Mouse (Mus musculus) heart, embryonic 11.5 days (tissue): ENCODE data around the gene Cebpa. TPM values are rescaled to one million over a fixed set of nuclear protein-coding genes. Genes with fewer than 3 reads are reported as not detected.
A peak's percentile ranks its signal among the peaks of the same experiment; 100 is the strongest.

Source experiments
- ATAC-seq: fragments of 200-750 bp; cut with Nextera tagmentation; replicated peaks from 2 replicates; pipeline ENCODE4 v1.8.0; 2017; ENCODE audit warnings: moderate library complexity; ENCODE audit not compliant: insufficient number of reproducible peaks, low FRiP score, low TSS enrichment
- H3K27ac ChIP-seq: fragments of 300-500 bp; sonication (generic); 2 replicates; pipeline ENCODE4 v1.5.1; 2014; ENCODE audit warnings: mild to moderate bottlenecking, low read depth, low read length
- H3K27me3 ChIP-seq: fragments of 300-500 bp; sonication (generic); 2 replicates; pipeline ENCODE4 v1.6.1; 2014; ENCODE audit warnings: mild to moderate bottlenecking, low read length, mixed read lengths; ENCODE audit not compliant: control insufficient read depth, insufficient read depth
- H3K36me3 ChIP-seq: fragments of 300-500 bp; sonication (generic); 2 replicates; pipeline ENCODE4 v1.6.1; 2014; ENCODE audit warnings: mild to moderate bottlenecking, low read length, moderate library complexity, mixed read lengths; ENCODE audit not compliant: control insufficient read depth, insufficient read depth
- H3K4me1 ChIP-seq: fragments of 300-500 bp; sonication (generic); 2 replicates; pipeline ENCODE4 v1.6.1; 2014; ENCODE audit warnings: low read length; ENCODE audit not compliant: control insufficient read depth, insufficient read depth
- H3K4me2 ChIP-seq: fragments of 300-500 bp; sonication (generic); 2 replicates; pipeline ENCODE4 v1.6.1; 2014; ENCODE audit warnings: mild to moderate bottlenecking, moderate library complexity
- H3K4me3 ChIP-seq: fragments of 300-500 bp; sonication (generic); 2 replicates; pipeline ENCODE4 v1.5.1; 2014; ENCODE audit warnings: low read depth, low read length
- H3K9ac ChIP-seq: fragments of 300-500 bp; sonication (generic); 2 replicates; pipeline ENCODE4 v1.6.1; 2014; ENCODE audit warnings: mild to moderate bottlenecking, low read depth, low read length, moderate library complexity
- H3K9me3 ChIP-seq: fragments of 300-500 bp; sonication (generic); replicated peaks from 2 replicates; pipeline ENCODE4 v1.6.1; 2016; ENCODE audit warnings: low read length; ENCODE audit not compliant: control insufficient read depth
- WGBS: fragments of 180-500 bp; shearing (Covaris S2); extraction: QIAGEN DNeasy Blood & Tissue Kit; methylation state at CpG from one replicate; pipeline ENCODE4 v1.1.7; 2014; ENCODE audit not compliant: insufficient replicate concordance; 5-methylcytosine and 5-hydroxymethylcytosine counted together
- polyA plus RNA-seq: library from polyadenylated mRNA; unstranded; fragments of >200 nt; fragmentation: Nextera tagmentation; extraction: Ambion mirVana; gene quantifications from 2 replicates; pipeline ENCODE4 v1.2.1, GENCODE M21; 2014

Gene Cebpa
- polyA plus RNA-seq, result 0.08 and 0.47 TPM in 2 replicates

DNA sequence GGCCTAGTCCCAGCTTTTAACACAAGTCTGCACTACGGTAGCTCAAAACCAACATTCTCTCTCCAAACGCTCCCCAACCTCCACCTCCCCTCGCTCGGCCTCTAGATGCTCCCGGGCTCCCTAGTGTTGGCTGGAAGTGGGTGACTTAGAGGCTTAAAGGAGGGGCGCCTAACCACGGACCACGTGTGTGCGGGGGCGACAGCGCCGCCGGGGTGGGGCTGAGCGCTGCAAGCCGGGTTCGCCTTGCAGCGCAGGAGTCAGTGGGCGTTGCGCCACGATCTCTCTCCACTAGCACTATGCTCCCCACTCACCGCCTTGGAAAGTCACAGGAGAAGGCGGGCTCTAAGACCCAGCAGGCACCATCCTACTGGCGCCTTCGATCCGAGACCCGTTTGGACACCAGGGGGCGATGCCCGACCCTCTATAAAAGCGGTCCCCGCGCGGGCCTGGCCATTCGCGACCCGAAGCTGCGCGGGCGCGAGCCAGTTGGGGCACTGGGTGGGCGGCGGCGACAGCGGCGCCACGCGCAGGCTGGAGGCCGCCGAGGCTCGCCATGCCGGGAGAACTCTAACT is at the start of gene Cebpa:
Gene Cebpa, plus strand, starts transcription at position 453 of the 573 bp plus-strand sequence.
- H3K27me3 ChIP-seq, result peaks cover 64% of the 10 kb centered on the region
- no peak within 1 kb of the TSS for H3K27ac ChIP-seq
- under 1% methylated on average over 50 of the region's 50 CpGs for WGBS
- H3K36me3 ChIP-seq, result no peaks in the 10 kb centered on the region
- peak within 1 kb of the TSS; percentile 59 for H3K9ac ChIP-seq
- H3K9me3 ChIP-seq, result no peaks in the 10 kb centered on the region
- peak within 1 kb of the TSS; percentile 94 for H3K4me2 ChIP-seq
- peak within 1 kb of the TSS; percentile 58 for H3K4me3 ChIP-seq
- H3K4me1 ChIP-seq, result peaks cover 17% of the 10 kb centered on the region
- peak; percentile 81 for ATAC-seq

DNA sequence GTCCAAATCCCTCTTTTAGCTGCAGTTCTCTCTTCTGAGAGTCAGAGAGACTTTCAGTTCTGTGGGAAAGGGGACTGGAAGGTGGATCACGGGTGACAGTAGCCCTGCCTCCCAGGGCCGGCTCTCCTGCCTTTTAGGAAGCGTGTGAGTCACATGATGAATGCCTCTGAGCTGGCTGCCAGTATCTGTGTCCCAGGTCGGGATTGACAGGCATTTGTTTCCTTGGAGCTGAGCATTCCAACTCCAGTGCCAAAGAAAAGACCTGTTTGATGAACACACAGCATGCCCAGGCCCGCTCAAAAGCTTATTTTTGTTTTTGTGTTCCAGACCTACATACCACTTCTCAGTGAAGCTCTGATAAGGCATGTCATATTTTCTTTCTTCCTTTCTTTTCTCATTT is 42.4 kb upstream of the Cebpa start:
- Histone ChIP-seq H3K27me3 (no peaks in the 10 kb centered on the region), H3K9ac (no peak overlapping the region), H3K36me3 (no peaks in the 10 kb centered on the region), H3K4me1 (peaks cover 3% of the 10 kb centered on the region; the same call in 1 of the 2 replicates), H3K4me3 (no peak overlapping the region), H3K4me2 (no peak overlapping the region), H3K27ac (no peak overlapping the region), H3K9me3 (no peaks in the 10 kb centered on the region)
- WGBS, result 25% methylated on average over 5 of the region's 5 CpGs
- no peak for ATAC-seq

DNA sequence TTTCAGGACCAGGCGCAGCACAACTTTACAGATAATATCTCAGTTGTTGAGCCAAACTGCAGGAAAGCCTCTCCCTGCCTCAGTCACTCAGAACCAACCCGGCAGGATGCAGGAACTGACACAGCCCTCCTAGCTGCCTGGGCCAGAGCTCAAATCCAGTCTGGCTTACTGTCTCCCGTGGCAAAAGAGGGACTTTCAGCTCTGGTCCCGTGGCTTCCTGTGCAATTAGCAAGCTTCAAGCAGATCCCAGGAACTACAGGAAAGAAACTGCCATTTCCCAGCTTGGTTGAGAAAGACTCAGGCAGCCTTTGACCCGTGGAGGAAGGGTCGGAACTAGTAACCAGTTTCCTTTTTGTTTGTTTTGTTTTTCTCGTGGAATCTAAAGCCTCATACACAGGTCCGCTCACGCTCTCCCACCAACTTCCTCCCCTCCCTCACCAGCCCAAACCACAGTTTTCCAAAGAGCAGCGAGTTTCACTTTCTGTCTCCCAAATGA is 38.2 kb upstream of the Cebpa start:
- Histone ChIP-seq H3K9ac (no peak overlapping the region), H3K9me3 (no peaks in the 10 kb centered on the region), H3K36me3 (no peaks in the 10 kb centered on the region), H3K27me3 (no peaks in the 10 kb centered on the region), H3K4me3 (0 out of 2 replicates have a peak overlapping the region, but pooled peaks have one; percentile 0), H3K4me1 (peaks cover 3% of the 10 kb centered on the region; the same call in 1 of the 2 replicates), H3K27ac (0 out of 2 replicates have a peak overlapping the region, but pooled peaks have one; percentile 22), H3K4me2 (peak overlapping the region; percentile 33)
- no peak for ATAC-seq
- 29% methylated on average over 10 of the region's 10 CpGs for WGBS

DNA sequence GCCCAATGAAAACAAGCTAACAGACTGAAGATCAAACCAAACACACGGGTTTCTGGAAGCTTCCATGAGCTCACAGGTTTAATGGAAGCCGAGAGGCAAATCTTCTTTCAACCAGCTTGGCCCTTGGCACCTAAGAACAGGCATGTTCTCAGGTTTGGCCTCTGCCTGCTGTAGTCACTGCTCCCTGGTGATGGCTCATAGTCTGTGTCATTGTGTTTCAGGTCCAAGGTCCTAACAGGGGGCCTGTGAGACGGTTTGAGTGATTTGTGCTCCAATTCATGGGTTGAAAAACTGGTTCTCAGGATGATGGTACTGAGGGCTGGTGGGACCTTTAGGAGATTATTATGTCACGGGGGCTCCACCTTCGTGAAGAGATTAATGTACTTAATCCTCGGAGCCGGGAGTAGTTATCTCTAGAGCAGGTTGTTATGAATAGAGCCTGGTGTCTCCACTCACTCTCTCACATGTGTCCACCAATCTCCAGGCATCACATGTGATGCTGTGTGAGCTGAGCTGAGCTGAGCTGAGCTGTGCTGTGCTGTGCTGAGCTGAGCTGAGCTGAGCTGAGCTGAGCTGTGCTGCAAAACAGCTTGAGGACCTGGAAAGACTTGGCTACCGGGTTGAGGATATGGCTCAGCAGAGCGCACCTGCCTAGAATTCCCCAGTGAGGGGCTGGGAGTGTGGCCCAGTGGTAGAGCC is 37.5 kb upstream of the Cebpa start:
- Histone ChIP-seq H3K9ac (no peak overlapping the region), H3K27ac (no peak overlapping the region), H3K36me3 (no peaks in the 10 kb centered on the region), H3K4me1 (peaks cover 7% of the 10 kb centered on the region; the same call in 1 of the 2 replicates), H3K27me3 (no peaks in the 10 kb centered on the region), H3K4me3 (no peak overlapping the region), H3K4me2 (peak overlapping the region; percentile 33), H3K9me3 (no peaks in the 10 kb centered on the region)
- WGBS, result 67% methylated on average over 9 of the region's 9 CpGs
- ATAC-seq, result no peak

DNA sequence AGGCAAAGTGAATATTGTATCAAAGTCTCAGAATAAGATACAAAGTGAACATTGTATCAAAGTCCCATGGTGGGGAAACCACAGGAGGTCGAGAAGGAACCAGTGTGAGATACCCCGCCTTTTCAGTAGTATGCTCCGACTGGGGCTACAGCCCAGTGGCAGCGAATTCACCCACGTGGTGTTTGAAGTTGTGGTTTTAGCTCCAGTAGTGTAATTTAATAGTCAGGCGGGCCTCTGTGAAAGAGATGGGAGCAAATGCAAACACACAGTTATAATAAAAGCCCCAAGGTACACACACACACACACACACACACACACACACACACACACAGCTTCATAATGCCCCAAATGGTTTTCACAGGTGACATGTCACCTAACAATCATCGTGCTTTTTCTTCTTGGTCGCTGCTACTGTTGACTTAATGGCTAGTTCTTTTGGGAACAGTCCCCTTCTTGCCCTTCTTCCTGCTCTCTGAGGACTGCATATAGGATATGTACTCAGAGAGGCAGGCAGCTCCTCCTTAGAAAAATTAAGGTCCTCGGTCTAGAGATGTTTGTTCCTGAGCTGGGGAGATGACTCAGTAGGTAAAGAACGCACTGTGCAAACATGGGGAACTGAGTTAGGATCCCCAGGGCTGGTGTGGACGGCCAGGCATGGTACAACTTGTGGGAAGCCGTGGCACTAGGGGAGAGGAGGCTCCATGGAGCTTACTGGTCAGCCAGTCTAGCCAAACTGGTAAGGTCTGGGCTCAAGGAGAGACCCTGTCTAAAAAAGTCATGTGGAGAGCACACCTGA is 34.3 kb upstream of the Cebpa start:
- Histone ChIP-seq H3K4me2 (no peak overlapping the region), H3K9me3 (no peaks in the 10 kb centered on the region), H3K9ac (no peak overlapping the region), H3K27me3 (peaks cover 3% of the 10 kb centered on the region; the same call in 1 of the 2 replicates), H3K36me3 (no peaks in the 10 kb centered on the region), H3K27ac (no peak overlapping the region), H3K4me3 (no peak overlapping the region), H3K4me1 (peaks cover 8% of the 10 kb centered on the region; the same call in 1 of the 2 replicates)
- 79% methylated on average over 12 of the region's 12 CpGs for whole genome bisulfite sequencing
- no peak for ATAC-seq

DNA sequence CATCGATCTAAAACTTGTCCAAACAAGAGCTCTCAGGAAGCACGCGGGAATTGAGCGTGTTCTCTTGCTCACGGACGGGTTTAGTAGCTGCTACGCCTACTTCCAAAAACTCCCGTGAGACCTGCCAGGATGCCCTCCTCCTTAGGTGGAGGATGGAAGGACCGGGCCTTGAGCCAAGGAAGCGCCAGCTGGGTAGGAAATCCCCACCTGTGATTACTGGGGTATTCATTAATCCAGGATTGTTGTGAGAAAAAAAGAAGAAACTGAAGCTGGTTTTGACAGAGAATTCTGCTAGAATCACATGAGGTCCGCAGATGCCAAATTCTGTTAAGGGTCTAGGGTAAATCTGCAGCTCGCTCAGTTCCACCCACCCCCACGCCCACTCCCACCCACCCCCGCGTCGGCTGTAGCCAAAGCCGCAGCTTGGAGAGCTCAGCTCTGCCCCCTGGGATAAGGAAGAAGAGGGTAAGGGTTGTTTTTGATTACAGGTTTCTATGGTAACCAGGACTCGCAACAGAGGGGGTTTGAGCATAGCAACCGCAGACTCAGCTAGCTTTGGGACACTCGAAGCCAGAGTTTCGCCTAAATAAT is 32.7 kb upstream of the Cebpa start:
- Histone ChIP-seq H3K27me3 (peaks cover 3% of the 10 kb centered on the region; the same call in 1 of the 2 replicates), H3K9ac (no peak overlapping the region; the same call in 1 of the 2 replicates), H3K4me1 (peaks cover 6% of the 10 kb centered on the region; the same call in 1 of the 2 replicates), H3K4me3 (peak overlapping the region; percentile 25), H3K27ac (no peak overlapping the region), H3K36me3 (no peaks in the 10 kb centered on the region), H3K9me3 (no peaks in the 10 kb centered on the region), H3K4me2 (peak overlapping the region; percentile 64)
- 2% methylated on average over 21 of the region's 21 CpGs for WGBS
- no peak for ATAC-seq

DNA sequence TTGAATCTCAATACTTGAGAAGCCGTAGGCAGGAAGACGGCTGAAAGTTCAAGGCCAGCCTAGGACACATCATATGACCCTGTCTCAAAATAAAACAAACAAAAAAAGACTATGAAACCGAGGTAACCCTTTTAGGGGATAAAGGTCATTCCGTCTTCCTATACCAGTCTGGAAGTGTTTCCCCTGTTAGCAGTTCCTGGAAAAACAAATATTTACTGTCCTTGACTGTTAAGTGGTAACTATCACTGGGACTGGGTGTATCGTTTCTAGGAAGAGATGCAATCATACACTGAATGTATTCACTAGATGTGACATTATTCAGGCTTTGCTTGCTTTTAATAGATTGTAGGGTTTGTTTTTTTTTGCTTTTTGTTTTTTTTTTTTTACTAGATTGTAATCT is 28.5 kb upstream of the Cebpa start:
- WGBS, result 61% methylated on average over 5 of the region's 5 CpGs
- ATAC-seq, result no peak

More for the DNA sequence above, 28.5 kb upstream of the Cebpa start:
- Histone ChIP-seq H3K27ac (no peak overlapping the region), H3K36me3 (no peaks in the 10 kb centered on the region), H3K4me2 (no peak overlapping the region), H3K27me3 (peaks cover 3% of the 10 kb centered on the region; the same call in 1 of the 2 replicates), H3K4me3 (no peak overlapping the region), H3K4me1 (peaks cover 5% of the 10 kb centered on the region; the same call in 1 of the 2 replicates), H3K9ac (no peak overlapping the region), H3K9me3 (no peaks in the 10 kb centered on the region)
